Mouse (Mus musculus) heart, embryonic 14.5 days (tissue): Measurements from ENCODE around the gene Mtss1l. TPM values are rescaled to one million over a fixed set of nuclear protein-coding genes. Genes with fewer than 3 reads are reported as not detected.

ENCODE experiments used
- ATAC-seq: fragments of 200-750 bp; cut with Nextera tagmentation; 2 replicates; pipeline ENCODE4 v1.8.0; 2017; ENCODE audit warnings: low read depth, moderate TSS enrichment; ENCODE audit not compliant: insufficient number of reproducible peaks, insufficient read depth, low FRiP score
- H3K27ac ChIP-seq, 2 experiments: fragments of 200-500 bp in 1 of 2; fragments of 300-500 bp in 1 of 2; sonication (generic) in 1 of 2; replicated peaks in 1 of 2; 2 replicates each; pipeline ENCODE4 v1.5.1; 2012 to 2014; ENCODE audit warnings: low read depth in 2 of 2, low read length in 2 of 2, control low read depth in 1 of 2, mild to moderate bottlenecking in 1 of 2, mixed read lengths in 1 of 2; ENCODE audit not compliant: control insufficient read depth in 1 of 2, insufficient read depth in 1 of 2
- H3K27me3 ChIP-seq: fragments of 300-500 bp; sonication (generic); 2 replicates; pipeline ENCODE4 v1.6.1; 2014; ENCODE audit warnings: mild to moderate bottlenecking, low read length, control low read depth; ENCODE audit not compliant: control insufficient read depth, insufficient read depth
- H3K36me3 ChIP-seq: fragments of 300-500 bp; sonication (generic); 2 replicates; pipeline ENCODE4 v1.6.1; 2014; ENCODE audit warnings: mild to moderate bottlenecking, control low read depth, low read length, mixed read lengths; ENCODE audit not compliant: control insufficient read depth, insufficient read depth
- H3K4me1 ChIP-seq, 2 experiments: fragments of 200-500 bp in 1 of 2; fragments of 300-500 bp in 1 of 2; sonication (generic) in 1 of 2; 2 replicates each; pipeline ENCODE4 v1.6.1; 2012 to 2014; ENCODE audit warnings: low read length in 2 of 2, control low read depth in 1 of 2, mixed read lengths in 1 of 2; ENCODE audit not compliant: control insufficient read depth in 2 of 2, insufficient read depth in 2 of 2
- H3K4me2 ChIP-seq: fragments of 300-500 bp; sonication (generic); 2 replicates; pipeline ENCODE4 v1.6.1; 2014; ENCODE audit warnings: mild to moderate bottlenecking, low read length
- H3K4me3 ChIP-seq, 2 experiments: fragments of 200-500 bp in 1 of 2; fragments of 300-500 bp in 1 of 2; sonication (generic) in 1 of 2; 2 replicates each; pipeline ENCODE4 v1.5.1; 2012 to 2014; ENCODE audit warnings: low read length in 2 of 2, mild to moderate bottlenecking in 2 of 2, control low read depth in 1 of 2, low read depth in 1 of 2, moderate library complexity in 1 of 2; ENCODE audit not compliant: control insufficient read depth in 1 of 2, insufficient read depth in 1 of 2
- H3K9ac ChIP-seq: fragments of 300-500 bp; sonication (generic); 2 replicates; pipeline ENCODE4 v1.6.1; 2014; ENCODE audit warnings: mild to moderate bottlenecking, low read length
- H3K9me3 ChIP-seq: fragments of 300-500 bp; sonication (generic); 2 replicates; pipeline ENCODE4 v1.6.1; 2016; ENCODE audit warnings: low read length, control low read depth; ENCODE audit not compliant: control insufficient read depth
- WGBS: fragments of 180-500 bp; shearing (Covaris S2); extraction: QIAGEN DNeasy Blood & Tissue Kit; methylation state at CpG from one replicate; pipeline ENCODE4 v1.1.7; 2014; 5-methylcytosine and 5-hydroxymethylcytosine counted together
- polyA plus RNA-seq: library from polyadenylated mRNA; unstranded; fragments of >200 nt; fragmentation: Nextera tagmentation; extraction: Ambion mirVana; gene quantifications from 2 replicates; pipeline ENCODE4 v1.2.1, GENCODE M21; 2014

Mtss1l gene
- polyA plus RNA-seq, 1 experiment from 2014 or later = 17.6 TPM

- Histone ChIP-seq H3K27me3 (no peaks in the 10 kb centered on the region), H3K4me3 (no peak overlapping the region), H3K4me1 (peaks cover 22 to 47% of the 10 kb centered on the region in 2 experiments), H3K9me3 (no peaks in the 10 kb centered on the region), H3K9ac (peak overlapping the region; percentile 44; the same call in 1 of the 2 replicates), H3K4me2 (no peak overlapping the region), H3K27ac (no peak overlapping the region), H3K36me3 (peaks cover 41% of the 10 kb centered on the region)
- 74% methylated on average over 3 of the region's 3 CpGs for WGBS
- no peak for ATAC-seq
Measured at GRCm38 (mm10) chr8:110724493-110724892, 3.2 kb downstream of the Mtss1l start.

- peaks cover 18 to 42% of the 10 kb centered on the region in 2 experiments for H3K4me1 ChIP-seq
- peak overlapping the region; percentile 44 for H3K9ac ChIP-seq
- 56% methylated on average over 7 of the region's 7 CpGs for WGBS
- H3K27ac ChIP-seq = peak overlapping the region in 1 of 2 experiments; percentile 45; a peak in 1 of 4 replicates
- H3K4me3 ChIP-seq = no peak overlapping the region
- H3K9me3 ChIP-seq = no peaks in the 10 kb centered on the region
- 0 out of 2 replicates have a peak overlapping the region, but pooled peaks have one; percentile 18 for H3K4me2 ChIP-seq
- H3K27me3 ChIP-seq = no peaks in the 10 kb centered on the region
- no peak for ATAC-seq
- H3K36me3 ChIP-seq = peaks cover 48% of the 10 kb centered on the region
Measured at GRCm38 (mm10) chr8:110725084-110725838, 4.0 kb downstream of the Mtss1l start.

GRCm38 (mm10) chr8:110726893-110727292 is 5.6 kb downstream of the Mtss1l start:
- ATAC-seq = no peak
- H3K36me3 ChIP-seq = peaks cover 65% of the 10 kb centered on the region

GRCm38 (mm10) chr8:110731346-110731859 is 10.1 kb downstream of the Mtss1l start:
- Histone ChIP-seq H3K4me1 (no peaks in the 10 kb centered on the region; a peak in 1 of 4 replicates), H3K36me3 (peaks cover 100% of the 10 kb centered on the region), H3K4me3 (no peak overlapping the region), H3K4me2 (no peak overlapping the region), H3K27ac (no peak overlapping the region), H3K9me3 (no peaks in the 10 kb centered on the region), H3K27me3 (no peaks in the 10 kb centered on the region), H3K9ac (no peak overlapping the region)
- no peak for ATAC-seq
- WGBS = 91% methylated on average over 8 of the region's 8 CpGs

More at GRCm38 (mm10) chr8:110726893-110727292, 5.6 kb downstream of the Mtss1l start:
- Histone ChIP-seq H3K4me3 (no peak overlapping the region), H3K27ac (no peak overlapping the region), H3K9me3 (no peaks in the 10 kb centered on the region), H3K4me2 (no peak overlapping the region), H3K4me1 (peaks cover 12 to 35% of the 10 kb centered on the region in 2 experiments), H3K27me3 (no peaks in the 10 kb centered on the region), H3K9ac (no peak overlapping the region)
- WGBS = 14% methylated on average over 18 of the region's 18 CpGs

DNA sequence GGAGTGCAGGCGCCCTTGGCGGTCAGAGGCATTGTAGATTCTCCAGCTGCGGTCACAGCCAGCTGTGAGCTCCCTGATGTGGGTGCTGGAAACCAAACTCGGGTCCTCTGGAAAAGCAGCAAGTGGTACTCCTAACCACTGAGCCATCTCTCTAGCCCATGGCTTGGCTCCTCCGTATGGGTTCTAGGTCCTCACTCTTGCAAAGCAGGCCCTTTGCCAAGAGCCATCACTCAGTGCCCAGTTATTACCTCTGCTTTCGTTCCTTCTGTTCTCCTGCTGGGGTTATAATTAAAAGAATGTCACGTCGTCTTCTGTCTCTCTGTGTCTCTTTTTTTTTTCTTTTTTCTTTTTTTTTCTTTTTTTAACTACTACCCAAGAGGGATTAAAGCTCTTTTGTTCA is 11.8 kb downstream of the Mtss1l start:
- Histone ChIP-seq H3K27ac (no peak overlapping the region), H3K9ac (no peak overlapping the region), H3K4me1 (no peaks in the 10 kb centered on the region), H3K36me3 (peaks cover 100% of the 10 kb centered on the region), H3K27me3 (no peaks in the 10 kb centered on the region), H3K4me2 (no peak overlapping the region), H3K4me3 (no peak overlapping the region), H3K9me3 (no peaks in the 10 kb centered on the region)
- 91% methylated on average over 8 of the region's 8 CpGs for WGBS
- ATAC-seq = no peak

DNA sequence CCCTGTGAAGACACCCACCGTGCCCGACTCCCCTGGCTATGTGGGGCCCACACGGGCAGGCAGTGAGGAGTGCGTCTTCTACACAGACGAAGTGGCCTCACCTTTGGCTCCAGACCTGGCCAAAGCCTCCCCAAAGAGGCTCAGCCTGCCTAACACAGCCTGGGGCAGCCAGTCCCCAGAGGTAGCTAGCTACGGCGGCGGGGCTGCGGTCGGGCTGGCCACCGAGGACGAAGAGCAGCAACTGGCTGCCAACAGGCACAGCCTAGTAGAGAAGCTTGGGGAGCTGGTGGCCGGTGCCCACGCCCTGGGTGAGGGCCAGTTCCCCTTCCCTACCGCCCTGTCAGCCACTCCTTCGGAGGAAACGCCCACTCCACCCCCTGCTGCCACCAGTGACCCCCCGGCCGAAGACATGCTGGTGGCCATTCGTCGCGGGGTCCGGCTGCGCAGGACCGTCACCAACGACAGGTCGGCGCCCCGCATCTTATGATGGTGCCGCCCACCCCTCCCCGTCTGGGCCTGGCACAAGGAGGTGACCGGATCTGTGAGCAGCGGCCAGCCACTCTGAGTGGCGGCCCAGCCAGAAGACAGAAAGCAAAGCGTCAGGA is 17.4 kb downstream of the Mtss1l start:
- WGBS = 92% methylated on average over 35 of the region's 35 CpGs

DNA sequence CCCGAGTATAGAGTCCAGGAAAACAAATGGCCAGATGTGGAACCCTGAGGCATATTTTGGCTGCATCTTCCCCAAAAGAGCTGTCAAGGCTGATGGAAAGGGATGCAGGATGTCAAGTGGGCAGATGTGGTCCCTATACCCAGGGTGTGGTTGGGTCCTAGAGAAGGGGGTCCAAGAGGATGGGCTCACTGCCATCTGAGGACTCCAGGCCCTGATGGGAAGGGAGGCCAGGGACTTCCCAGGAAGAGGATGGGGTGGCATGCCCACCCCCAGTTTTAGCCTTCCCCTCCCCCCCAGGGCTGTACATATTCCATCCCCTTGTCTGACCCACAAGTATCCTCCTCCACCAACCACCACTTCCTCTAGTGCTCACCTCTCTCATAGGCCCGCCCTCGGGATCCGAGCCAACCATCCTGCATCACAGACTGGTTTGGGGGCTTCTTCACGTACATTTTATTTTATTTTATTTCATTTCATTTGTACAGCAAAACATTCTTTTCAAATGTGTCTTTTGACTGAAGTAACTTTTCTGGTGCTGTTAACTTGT is 19.4 kb downstream of the Mtss1l start:
- Histone ChIP-seq H3K4me1 (peaks cover 0 to 2% of the 10 kb centered on the region in 2 experiments; a peak in 1 of 4 replicates), H3K27me3 (no peaks in the 10 kb centered on the region), H3K4me2 (no peak overlapping the region), H3K9me3 (no peaks in the 10 kb centered on the region), H3K36me3 (peaks cover 59% of the 10 kb centered on the region), H3K9ac (no peak overlapping the region), H3K4me3 (no peak overlapping the region), H3K27ac (no peak overlapping the region)
- 83% methylated on average over 5 of the region's 5 CpGs for WGBS
- no peak for ATAC-seq

More for the DNA sequence above, 17.4 kb downstream of the Mtss1l start:
- Histone ChIP-seq H3K9me3 (no peaks in the 10 kb centered on the region), H3K27ac (no peak overlapping the region), H3K9ac (no peak overlapping the region), H3K4me3 (no peak overlapping the region), H3K4me2 (no peak overlapping the region), H3K27me3 (no peaks in the 10 kb centered on the region), H3K4me1 (no peaks in the 10 kb centered on the region), H3K36me3 (peaks cover 79% of the 10 kb centered on the region)
- ATAC-seq = no peak
